13 mouse cellular contexts compared by ENCODE assay signal in genomic region chr7:133676002-133676401, GRCm38 (mm10). TPM values are rescaled to one million over a fixed set of nuclear protein-coding genes. Genes with fewer than 3 reads are reported as not detected.
DNase-seq lines count a peak whose midpoint lies in the region; ATAC-seq and TF ChIP-seq lines count a peak whose summit lies in the region.
"Had no signal": no experiment of that assay in that cellular context is flagged by ENCODE, and none has a peak within 500 bp of the region (broad histone marks: within the 10 kb centered on the region; RNA-seq: fewer than 3 reads in every experiment).

No protein-coding gene starts in this region.

- peak; percentile 55 for DNase-seq in embryo, embryonic 10 days (ENCODE audit: low spot score)
- DNase-seq in embryo, embryonic 9.5 days (ENCODE audit: extremely low spot score), result no peak
- DNase-seq in liver, adult 2 months (ENCODE audit: extremely low read depth, low read depth, low spot score), result no peak
- peak; percentile 13 for DNase-seq in NIH3T3 (ENCODE audit: low read depth)
- peak; percentile 21 for DNase-seq in lung, postnatal 10 days
- no peak for DNase-seq in cerebellum, adult 9-10 months
- DNase-seq in left cerebral cortex, adult 11 months (ENCODE audit: low spot score), result no peak
- DNase-seq: B cell, adult 2 months had no signal

- no peaks in the 10 kb centered on the region for H3K27me3 ChIP-seq in liver, adult 2 months (ENCODE audit: control insufficient read depth, insufficient read depth, low read length)
- no peaks in the 10 kb centered on the region for H3K27me3 ChIP-seq in liver, embryonic 12.5 days (replicated peaks)
- H3K27me3 ChIP-seq: heart, embryonic 12.5 days; liver, embryonic 15.5 days; neural tube, embryonic 12.5 days had no signal

- H3K79me2 ChIP-seq in liver, adult 2 months (ENCODE audit: control insufficient read depth, insufficient read depth, low read length), result no peaks in the 10 kb centered on the region

- ATAC-seq in liver, embryonic 12.5 days, result no peak

- TF ChIP-seq POLR2A in liver, adult 2 months (IDR thresholded peaks at IDR 0.05; ENCODE audit: extremely low read depth, insufficient read depth, low read length), result no peak

- no peaks in the 10 kb centered on the region for H3K9me3 ChIP-seq in liver, embryonic 12.5 days (replicated peaks)
- H3K9me3 ChIP-seq: heart, embryonic 12.5 days; liver, embryonic 15.5 days; neural tube, embryonic 12.5 days had no signal

- no peak overlapping the region for H3K27ac ChIP-seq in liver, adult 2 months (replicated peaks; ENCODE audit: insufficient read depth, low read depth, low read length)
- H3K27ac ChIP-seq in liver, embryonic 12.5 days, result no peak overlapping the region
- H3K27ac ChIP-seq: liver, embryonic 15.5 days; neural tube, embryonic 12.5 days had no signal

- peak; percentile 19; the same call in 1 of the 2 replicates for TF ChIP-seq CTCF in liver, adult 2 months (IDR thresholded peaks at IDR 0.05; ENCODE audit: low read depth, low read length)

- 77% methylated on average over 9 of the region's 9 CpGs for WGBS in liver, adult 2 months
- 67% methylated on average over 9 of the region's 9 CpGs for WGBS in liver, embryonic 12.5 days (ENCODE audit: insufficient replicate concordance)

- no peak overlapping the region for H3K4me3 ChIP-seq in liver, adult 2 months (ENCODE audit: insufficient read depth, low read depth, low read length)
- H3K4me3 ChIP-seq in liver, embryonic 12.5 days, result no peak overlapping the region
- H3K4me3 ChIP-seq: heart, embryonic 12.5 days; liver, embryonic 15.5 days; neural tube, embryonic 12.5 days had no signal

- no peak overlapping the region for H3K9ac ChIP-seq in liver, adult 2 months (ENCODE audit: low read depth, low read length)
- H3K9ac ChIP-seq in liver, embryonic 12.5 days, result no peak overlapping the region
- H3K9ac ChIP-seq: heart, embryonic 12.5 days; liver, embryonic 15.5 days; neural tube, embryonic 12.5 days had no signal

- H3K4me1 ChIP-seq in liver, adult 2 months (ENCODE audit: control insufficient read depth, insufficient read depth, low read length), result no peaks in the 10 kb centered on the region
- peaks cover 1% of the 10 kb centered on the region; the same call in 1 of the 2 replicates for H3K4me1 ChIP-seq in liver, embryonic 12.5 days
- H3K4me1 ChIP-seq: liver, embryonic 15.5 days; neural tube, embryonic 12.5 days had no signal

- H3K36me3 ChIP-seq in liver, adult 2 months (ENCODE audit: control insufficient read depth, insufficient read depth, low read length), result peaks cover 26% of the 10 kb centered on the region
- peaks cover 38% of the 10 kb centered on the region for H3K36me3 ChIP-seq in liver, embryonic 12.5 days

- no peak overlapping the region for H3K4me2 ChIP-seq in liver, embryonic 12.5 days
- H3K4me2 ChIP-seq: heart, embryonic 12.5 days; liver, embryonic 15.5 days; neural tube, embryonic 12.5 days had no signal

RNA-seq across cellular contexts. Expression of gene Mmp21, which starts 3.9 kb away (rescaled TPM):
- not detected in 2 replicates for total RNA-seq in liver, adult 2 months (2014; rRNA removed)
- polyA plus RNA-seq in liver, adult 2 months (2012; rRNA removed), result not detected in 2 replicates
- not detected in 2 replicates for polyA plus RNA-seq in liver, embryonic 12.5 days (2016; fragmentation: Nextera tagmentation; extraction: Ambion mirVana)
- total RNA-seq: adrenal gland, postnatal 4 days had no signal
- polyA plus RNA-seq: liver, embryonic 15.5 days; neural tube, embryonic 12.5 days had no signal

RNA-seq across cellular contexts. Expression of gene Bccip, which starts 33.1 kb away (rescaled TPM):
- 72.8 and 76.0 TPM in 2 replicates for total RNA-seq in liver, adult 2 months (2014; rRNA removed)
- polyA plus RNA-seq in liver, adult 2 months (2012; rRNA removed), result 32.1 and 32.2 TPM in 2 replicates
- 132 and 135 TPM in 2 replicates for polyA plus RNA-seq in liver, embryonic 12.5 days (2016; fragmentation: Nextera tagmentation; extraction: Ambion mirVana)

RNA-seq across cellular contexts. Expression of gene Uros, which starts 33.9 kb away (rescaled TPM):
- total RNA-seq in liver, adult 2 months (2014; rRNA removed), result 21.6 and 26.6 TPM in 2 replicates
- 21.4 and 23.9 TPM in 2 replicates for polyA plus RNA-seq in liver, adult 2 months (2012; rRNA removed)
- 180 and 189 TPM in 2 replicates for polyA plus RNA-seq in liver, embryonic 12.5 days (2016; fragmentation: Nextera tagmentation; extraction: Ambion mirVana)

RNA-seq across cellular contexts. Expression of gene Edrf1, which starts 38.7 kb away (rescaled TPM):
- 17.8 and 18.7 TPM in 2 replicates for total RNA-seq in liver, adult 2 months (2014; rRNA removed)
- 6.4 and 8.0 TPM in 2 replicates for polyA plus RNA-seq in liver, adult 2 months (2012; rRNA removed)
- polyA plus RNA-seq in liver, embryonic 12.5 days (2016; fragmentation: Nextera tagmentation; extraction: Ambion mirVana), result 18.6 and 19.2 TPM in 2 replicates

Comparison
In these comparisons a context has a peak if more than half of its experiments do, and no peak if none do; other contexts are left out.
1. DNase-seq: peak in embryo, embryonic 10 days (single experiment), NIH3T3 (single experiment) and lung, postnatal 10 days (single experiment); none in embryo, embryonic 9.5 days (single experiment), liver, adult 2 months (single experiment), cerebellum, adult 9-10 months (single experiment) and left cerebral cortex, adult 11 months (single experiment).